Comparison of ENCODE assay signal across 11 mouse cellular contexts in genomic region chr16:13190471-13190870, GRCm38 (mm10).
DNase-seq lines count a peak whose midpoint lies in the region; ATAC-seq and TF ChIP-seq lines count a peak whose summit lies in the region.
"Had no signal": no experiment of that assay in that cellular context is flagged by ENCODE, and none has a peak within 500 bp of the region (broad histone marks: within the 10 kb centered on the region; RNA-seq: fewer than 3 reads in every experiment).

No protein-coding gene starts in this region.

- TF ChIP-seq CTCF in liver, embryonic 14.5 days (IDR thresholded peaks at IDR 0.05; ENCODE audit: low read depth): no peak

- H3K27ac ChIP-seq in kidney, embryonic 15.5 days: no peak overlapping the region
- H3K27ac ChIP-seq in intestine, embryonic 14.5 days (ENCODE audit: low read depth): no peak overlapping the region
- H3K27ac ChIP-seq in intestine, embryonic 15.5 days: no peak overlapping the region
- H3K27ac ChIP-seq in liver, embryonic 14.5 days: no peak overlapping the region; the same call in 1 of the 2 replicates
- H3K27ac ChIP-seq: hindbrain, embryonic 12.5 days; lung, embryonic 15.5 days had no signal

- no peak overlapping the region for H3K4me3 ChIP-seq in kidney, embryonic 15.5 days (replicated peaks)
- H3K4me3 ChIP-seq in intestine, embryonic 14.5 days (ENCODE audit: low read depth, low read length): no peak overlapping the region
- no peak overlapping the region for H3K4me3 ChIP-seq in intestine, embryonic 15.5 days (replicated peaks)
- H3K4me3 ChIP-seq in liver, embryonic 14.5 days (ENCODE audit: insufficient read depth in 1 of 2, low read depth in 2 of 2, low read length in 2 of 2): no peak overlapping the region
- H3K4me3 ChIP-seq: hindbrain, embryonic 12.5 days; lung, embryonic 15.5 days had no signal

- WGBS in kidney, embryonic 15.5 days: 58% methylated on average over 5 of the region's 5 CpGs
- 34% methylated on average over 5 of the region's 5 CpGs for WGBS in intestine, embryonic 14.5 days
- 35% methylated on average over 5 of the region's 5 CpGs for WGBS in intestine, embryonic 15.5 days
- WGBS in liver, embryonic 14.5 days (ENCODE audit: insufficient replicate concordance): 62% methylated on average over 5 of the region's 5 CpGs

- TF ChIP-seq EP300 in liver, embryonic 14.5 days (IDR thresholded peaks at IDR 0.05; ENCODE audit: low read depth): no peak

- ATAC-seq in kidney, embryonic 15.5 days (replicated peaks; ENCODE audit: low FRiP score): no peak
- peak; percentile 66; the same call in 1 of the 2 replicates for ATAC-seq in intestine, embryonic 14.5 days (replicated peaks; ENCODE audit: low FRiP score, low TSS enrichment, low read depth)
- ATAC-seq in intestine, embryonic 15.5 days: peak; percentile 82
- peak; percentile 43; the same call in 1 of the 2 replicates for ATAC-seq in liver, embryonic 14.5 days (ENCODE audit: insufficient read depth)
- ATAC-seq in megakaryocyte-erythroid progenitor cell, adult 5-6 weeks (replicated peaks; ENCODE audit: low FRiP score, low TSS enrichment, poor library complexity, severe bottlenecking): no peak

- H3K36me3 ChIP-seq in kidney, embryonic 15.5 days: no peaks in the 10 kb centered on the region
- no peaks in the 10 kb centered on the region for H3K36me3 ChIP-seq in intestine, embryonic 14.5 days (ENCODE audit: control insufficient read depth, insufficient read depth, low read length)
- no peaks in the 10 kb centered on the region for H3K36me3 ChIP-seq in intestine, embryonic 15.5 days
- no peaks in the 10 kb centered on the region for H3K36me3 ChIP-seq in liver, embryonic 14.5 days (replicated peaks; ENCODE audit: control insufficient read depth, insufficient read depth, low read depth)
- H3K36me3 ChIP-seq: hindbrain, embryonic 12.5 days; lung, embryonic 15.5 days had no signal

- peaks cover 10% of the 10 kb centered on the region for H3K4me1 ChIP-seq in kidney, embryonic 15.5 days
- 0 out of 2 replicates have a peak, but pooled peaks cover 9% of the 10 kb centered on the region for H3K4me1 ChIP-seq in intestine, embryonic 14.5 days (replicated peaks; ENCODE audit: control insufficient read depth, insufficient read depth, low read length)
- peaks cover 21% of the 10 kb centered on the region for H3K4me1 ChIP-seq in intestine, embryonic 15.5 days (replicated peaks)
- peaks cover 0 to 16% of the 10 kb centered on the region in 2 experiments; a peak in 2 of 4 replicates for H3K4me1 ChIP-seq in liver, embryonic 14.5 days (replicated peaks; ENCODE audit: control insufficient read depth in 2 of 2, insufficient read depth in 2 of 2, low read length in 1 of 2)
- H3K4me1 ChIP-seq: hindbrain, embryonic 12.5 days had no signal

- H3K4me2 ChIP-seq in kidney, embryonic 15.5 days: no peak overlapping the region
- no peak overlapping the region for H3K4me2 ChIP-seq in intestine, embryonic 14.5 days (ENCODE audit: low read length)
- no peak overlapping the region for H3K4me2 ChIP-seq in intestine, embryonic 15.5 days (replicated peaks)
- H3K4me2 ChIP-seq in liver, embryonic 14.5 days (ENCODE audit: low read depth): no peak overlapping the region
- H3K4me2 ChIP-seq: hindbrain, embryonic 12.5 days; lung, embryonic 15.5 days; midbrain, embryonic 11.5 days had no signal

- peak; percentile 45 for DNase-seq in kidney, adult 18-20 months
- DNase-seq in intestine, embryonic 14.5 days (ENCODE audit: low spot score): no peak
- DNase-seq in liver, embryonic 14.5 days (ENCODE audit: low read depth in 3 of 3, low spot score in 3 of 3): peak in 2 of 3 experiments; percentile 7 to 9
- no peak for DNase-seq in cerebellum, adult 9-11 months
- DNase-seq: cerebellum, postnatal 36 days had no signal

- H3K9me3 ChIP-seq in kidney, embryonic 15.5 days (replicated peaks): peaks cover 6% of the 10 kb centered on the region; the same call in 1 of the 2 replicates
- H3K9me3 ChIP-seq in intestine, embryonic 14.5 days (ENCODE audit: control insufficient read depth, low read length): no peaks in the 10 kb centered on the region
- no peaks in the 10 kb centered on the region for H3K9me3 ChIP-seq in intestine, embryonic 15.5 days
- H3K9me3 ChIP-seq in liver, embryonic 14.5 days (ENCODE audit: control insufficient read depth, low read length): no peaks in the 10 kb centered on the region
- H3K9me3 ChIP-seq: hindbrain, embryonic 12.5 days; lung, embryonic 15.5 days had no signal

- H3K9ac ChIP-seq in kidney, embryonic 15.5 days: no peak overlapping the region
- no peak overlapping the region for H3K9ac ChIP-seq in intestine, embryonic 14.5 days (ENCODE audit: low read length)
- no peak overlapping the region for H3K9ac ChIP-seq in intestine, embryonic 15.5 days
- H3K9ac ChIP-seq in liver, embryonic 14.5 days (replicated peaks): no peak overlapping the region
- H3K9ac ChIP-seq: hindbrain, embryonic 12.5 days; lung, embryonic 15.5 days had no signal

- no peaks in the 10 kb centered on the region for H3K27me3 ChIP-seq in kidney, embryonic 15.5 days
- no peaks in the 10 kb centered on the region for H3K27me3 ChIP-seq in intestine, embryonic 14.5 days (replicated peaks; ENCODE audit: control insufficient read depth, insufficient read depth, low read length)
- H3K27me3 ChIP-seq in intestine, embryonic 15.5 days (replicated peaks): no peaks in the 10 kb centered on the region
- H3K27me3 ChIP-seq in liver, embryonic 14.5 days (ENCODE audit: control insufficient read depth, insufficient read depth, low read length): no peaks in the 10 kb centered on the region
- H3K27me3 ChIP-seq: hindbrain, embryonic 12.5 days; lung, embryonic 15.5 days had no signal

Comparison
In these comparisons a context has a peak if more than half of its experiments do, and no peak if none do; other contexts are left out.
1. DNase-seq: peak in kidney, adult 18-20 months (single experiment) and liver, embryonic 14.5 days (2 of 3); none in intestine, embryonic 14.5 days (single experiment) and cerebellum, adult 9-11 months (single experiment).
2. ATAC-seq: peak in intestine, embryonic 14.5 days (single experiment), intestine, embryonic 15.5 days (single experiment) and liver, embryonic 14.5 days (single experiment); none in kidney, embryonic 15.5 days (single experiment) and megakaryocyte-erythroid progenitor cell, adult 5-6 weeks (single experiment).